9 mouse cellular contexts compared by ENCODE assay signal in genomic region chr3:98043669-98044068, GRCm38 (mm10). TPM values are rescaled to one million over a fixed set of nuclear protein-coding genes. Genes with fewer than 3 reads are reported as not detected.
DNase-seq lines count a peak whose midpoint lies in the region; ATAC-seq and TF ChIP-seq lines count a peak whose summit lies in the region.
"Had no signal": no experiment of that assay in that cellular context is flagged by ENCODE, and none has a peak within 500 bp of the region (broad histone marks: within the 10 kb centered on the region; RNA-seq: fewer than 3 reads in every experiment).

No protein-coding gene starts in this region.

- no peak overlapping the region for H3K9ac ChIP-seq in hindbrain, embryonic 12.5 days
- H3K9ac ChIP-seq in hindbrain, embryonic 11.5 days (ENCODE audit: low read depth, low read length): no peak overlapping the region
- peak overlapping the region; percentile 26; the same call in 1 of the 2 replicates for H3K9ac ChIP-seq in limb, embryonic 13.5 days

- H3K4me3 ChIP-seq in hindbrain, embryonic 12.5 days: no peak overlapping the region
- no peak overlapping the region for H3K4me3 ChIP-seq in hindbrain, embryonic 11.5 days (ENCODE audit: low read depth, low read length)
- H3K4me3 ChIP-seq in forebrain, embryonic 10.5 days: no peak overlapping the region
- no peak overlapping the region for H3K4me3 ChIP-seq in limb, embryonic 13.5 days

- TF ChIP-seq POLR2A in brain, embryonic 14.5 days (IDR thresholded peaks at IDR 0.05; ENCODE audit: borderline replicate concordance, extremely low read depth, insufficient read depth, insufficient read length, poor library complexity, severe bottlenecking): no peak

- no peak for TF ChIP-seq CTCF in brain, embryonic 14.5 days (IDR thresholded peaks at IDR 0.05; ENCODE audit: borderline replicate concordance, extremely low read depth, insufficient read depth, insufficient read length)

- H3K9me3 ChIP-seq in hindbrain, embryonic 12.5 days (replicated peaks): no peaks in the 10 kb centered on the region
- H3K9me3 ChIP-seq in hindbrain, embryonic 11.5 days (ENCODE audit: control insufficient read depth, low read length): no peaks in the 10 kb centered on the region
- H3K9me3 ChIP-seq in forebrain, embryonic 10.5 days: no peaks in the 10 kb centered on the region
- H3K9me3 ChIP-seq in limb, embryonic 13.5 days: no peaks in the 10 kb centered on the region

- ATAC-seq in hindbrain, embryonic 12.5 days (ENCODE audit: low FRiP score): no peak
- no peak for ATAC-seq in hindbrain, embryonic 11.5 days (ENCODE audit: low FRiP score)
- no peak for ATAC-seq in limb, embryonic 13.5 days (ENCODE audit: low FRiP score, low read depth)

- intact Hi-C loops in left cerebral cortex, postnatal 14 days (cut with DNase I): no loop called here

- H3K27ac ChIP-seq in hindbrain, embryonic 12.5 days: peak overlapping the region; percentile 64
- no peak overlapping the region for H3K27ac ChIP-seq in hindbrain, embryonic 11.5 days (ENCODE audit: low read depth, low read length)
- H3K27ac ChIP-seq in forebrain, embryonic 10.5 days: peak overlapping the region; percentile 83
- H3K27ac ChIP-seq in limb, embryonic 13.5 days: peak overlapping the region; percentile 77

- H3K36me3 ChIP-seq in hindbrain, embryonic 12.5 days: no peaks in the 10 kb centered on the region
- H3K36me3 ChIP-seq in hindbrain, embryonic 11.5 days (ENCODE audit: control insufficient read depth, insufficient read depth, low read length): no peaks in the 10 kb centered on the region
- peaks cover 5% of the 10 kb centered on the region; the same call in 1 of the 2 replicates for H3K36me3 ChIP-seq in forebrain, embryonic 10.5 days (replicated peaks)
- H3K36me3 ChIP-seq in limb, embryonic 13.5 days: no peaks in the 10 kb centered on the region

- H3K4me1 ChIP-seq in hindbrain, embryonic 12.5 days: peaks cover 38% of the 10 kb centered on the region
- 0 out of 2 replicates have a peak, but pooled peaks cover 3% of the 10 kb centered on the region for H3K4me1 ChIP-seq in hindbrain, embryonic 11.5 days (replicated peaks; ENCODE audit: control insufficient read depth, insufficient read depth, low read length)
- peaks cover 75% of the 10 kb centered on the region for H3K4me1 ChIP-seq in forebrain, embryonic 10.5 days
- H3K4me1 ChIP-seq in limb, embryonic 13.5 days: peaks cover 83% of the 10 kb centered on the region

- 0 out of 2 replicates have a peak overlapping the region, but pooled peaks have one; percentile 33 for H3K4me2 ChIP-seq in hindbrain, embryonic 12.5 days (replicated peaks)
- no peak overlapping the region for H3K4me2 ChIP-seq in hindbrain, embryonic 11.5 days (replicated peaks; ENCODE audit: low read depth, low read length)
- H3K4me2 ChIP-seq in limb, embryonic 13.5 days (replicated peaks): peak overlapping the region; percentile 33

- no peak for DNase-seq in hindbrain, embryonic 11.5 days (ENCODE audit: low spot score)
- peak; percentile 69 for DNase-seq in brain, embryonic 14.5 days (ENCODE audit: low read depth)
- DNase-seq in forebrain, embryonic 10.5 days (ENCODE audit: extremely low spot score, low spot score): no peak
- DNase-seq in frontal cortex, adult 2 months (ENCODE audit: extremely low spot score in 1 of 2, low spot score in 1 of 2): no peak
- DNase-seq in embryo, embryonic 10.5 days (ENCODE audit: low spot score): no peak
- no peak for DNase-seq in left cerebral cortex, postnatal 14 days (ENCODE audit: low spot score in 2 of 2)

- 67% methylated on average over 4 of the region's 4 CpGs for WGBS in hindbrain, embryonic 12.5 days
- WGBS in hindbrain, embryonic 11.5 days: 68% methylated on average over 4 of the region's 4 CpGs
- 67% methylated on average over 4 of the region's 4 CpGs for WGBS in forebrain, embryonic 10.5 days
- WGBS in limb, embryonic 13.5 days: 40% methylated on average over 4 of the region's 4 CpGs

- H3K27me3 ChIP-seq in hindbrain, embryonic 12.5 days: no peaks in the 10 kb centered on the region
- no peaks in the 10 kb centered on the region for H3K27me3 ChIP-seq in hindbrain, embryonic 11.5 days (ENCODE audit: control insufficient read depth, insufficient read depth, low read length)
- no peaks in the 10 kb centered on the region for H3K27me3 ChIP-seq in forebrain, embryonic 10.5 days (ENCODE audit: poor library complexity, severe bottlenecking)
- no peaks in the 10 kb centered on the region for H3K27me3 ChIP-seq in limb, embryonic 13.5 days
- H3K27me3 ChIP-seq: CH12.LX had no signal

RNA-seq across cellular contexts. Expression of gene Notch2, which starts 30.3 kb away (rescaled TPM):
- polyA plus RNA-seq in hindbrain, embryonic 12.5 days (2016; fragmentation: Nextera tagmentation; extraction: Ambion mirVana): 26.5 and 30.1 TPM in 2 replicates
- 16.7 and 20.8 TPM in 2 replicates for polyA plus RNA-seq in hindbrain, embryonic 11.5 days (2014; fragmentation: Nextera tagmentation; extraction: Ambion mirVana)
- polyA plus RNA-seq in brain, embryonic 14.5 days (2012; rRNA removed): 15.5 and 18.2 TPM in 2 replicates
- 19.1 and 21.2 TPM in 2 replicates for polyA plus RNA-seq in forebrain, embryonic 10.5 days (2016; fragmentation: Nextera tagmentation; extraction: Ambion mirVana)
- polyA plus RNA-seq in limb, embryonic 13.5 days (2015; fragmentation: Nextera tagmentation; extraction: Ambion mirVana): 39.9 and 43.5 TPM in 2 replicates
- polyA plus RNA-seq in frontal cortex, adult 2 months (2012; rRNA removed): 12.4 and 14.5 TPM in 2 replicates
- 10 to 100 TPM; 14.9 to 15.0 TPM for total RNA-seq in left cerebral cortex, postnatal 14 days (2021)
